Mouse (Mus musculus): ENCODE data around the gene Aven.

DNA sequence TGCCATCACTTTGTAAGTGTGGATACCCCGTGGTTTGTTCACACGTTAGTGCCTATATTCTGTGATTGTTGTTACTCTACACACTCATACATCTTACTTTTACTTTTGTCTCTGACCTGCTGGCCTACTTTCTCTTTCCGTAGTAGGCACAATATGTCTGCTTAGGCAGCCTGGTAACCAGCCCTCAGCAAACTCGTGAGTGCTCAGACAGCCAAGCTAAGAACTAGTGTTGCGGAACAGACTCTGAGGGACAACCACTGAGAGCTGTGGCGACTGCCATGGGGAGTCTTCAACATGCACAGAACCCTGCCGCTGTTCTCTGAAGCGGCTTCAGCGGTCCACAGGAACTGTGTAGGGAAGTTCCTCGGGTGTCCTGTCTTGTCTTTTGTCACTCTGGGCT, 107.5 kb downstream of the Aven start:
- TF ChIP-seq MAFK (IDR thresholded peaks at IDR 0.05; ENCODE audit: insufficient read depth, low read depth, low read length), result no peak
- no peak for TF ChIP-seq ZNF384 (IDR thresholded peaks at IDR 0.05; ENCODE audit: low read depth, low read length)
- TF ChIP-seq HCFC1 (IDR thresholded peaks at IDR 0.05; ENCODE audit: borderline replicate concordance, insufficient read depth, low read length), result no peak
- no peak for TF ChIP-seq ZC3H11A (IDR thresholded peaks at IDR 0.05; ENCODE audit: borderline replicate concordance, low read depth, low read length)

Data from ES-E14 (cell line).